Mouse (Mus musculus) erythroblast, embryonic 14.5 days (primary cell): Measurements from ENCODE around the gene BC017158. TPM values are rescaled to one million over a fixed set of nuclear protein-coding genes. Genes with fewer than 3 reads are reported as not detected.
A peak's percentile ranks its signal among the peaks of the same experiment; 100 is the strongest.

ENCODE experiments used
- H3K27me3 ChIP-seq: 2 replicates; pipeline ENCODE4 v1.6.1; 2012; ENCODE audit warnings: inconsistent platforms; ENCODE audit not compliant: control insufficient read depth
- H3K36me3 ChIP-seq: 2 replicates; pipeline ENCODE4 v1.6.1; 2012; ENCODE audit warnings: mild to moderate bottlenecking, inconsistent platforms; ENCODE audit not compliant: control insufficient read depth
- H3K4me1 ChIP-seq: 2 replicates; pipeline ENCODE4 v1.6.1; 2012; ENCODE audit warnings: inconsistent platforms; ENCODE audit not compliant: control insufficient read depth
- H3K4me3 ChIP-seq: replicated peaks from 2 replicates; pipeline ENCODE3; 2012; ENCODE audit warnings: moderate library complexity, mild to moderate bottlenecking, inconsistent platforms
- H3K9me3 ChIP-seq: 2 replicates; pipeline ENCODE4 v1.6.1; 2012; ENCODE audit warnings: low read length, inconsistent platforms, mixed read lengths; ENCODE audit not compliant: control insufficient read depth
- GATA1 ChIP-seq: IDR thresholded peaks from 2 replicates; pipeline ENCODE4 v1.6.1; 2012; ENCODE audit warnings: low read length, inconsistent platforms, mixed read lengths
- TAL1 ChIP-seq: IDR thresholded peaks from 3 replicates; pipeline ENCODE4 v1.6.1; 2012; ENCODE audit warnings: low read length, inconsistent platforms, mixed read lengths
- polyA plus RNA-seq: library from polyadenylated mRNA; stranded (reverse); fragments of >175 nt; gene quantifications from 2 replicates; pipeline ENCODE4 v1.2.3, GENCODE M21; 2012

BC017158 gene
- polyA plus RNA-seq, 1 experiment = 7.3 TPM

- TF ChIP-seq GATA1 = no peak
- no peak for TF ChIP-seq TAL1
- no peak overlapping the region for H3K4me3 ChIP-seq
- H3K36me3 ChIP-seq = peaks cover 60% of the 10 kb centered on the region
Observed at GRCm38 (mm10) chr7:128242331-128242730, 55.6 kb downstream of the BC017158 start.

GRCm38 (mm10) chr7:128240131-128240784 lies 57.7 kb downstream of the BC017158 start:
- Histone ChIP-seq H3K9me3 (no peaks in the 10 kb centered on the region), H3K4me1 (peaks cover 45% of the 10 kb centered on the region), H3K27me3 (no peaks in the 10 kb centered on the region), H3K36me3 (peaks cover 65% of the 10 kb centered on the region), H3K4me3 (no peak overlapping the region)
- TF ChIP-seq GATA1 (no peak), TAL1 (no peak)

More at GRCm38 (mm10) chr7:128242331-128242730, 55.6 kb downstream of the BC017158 start:
- H3K9me3 ChIP-seq = no peaks in the 10 kb centered on the region
- peaks cover 4% of the 10 kb centered on the region for H3K27me3 ChIP-seq
- peaks cover 55% of the 10 kb centered on the region for H3K4me1 ChIP-seq

GRCm38 (mm10) chr7:128238991-128239390 lies 59.0 kb downstream of the BC017158 start:
- Histone ChIP-seq H3K27me3 (no peaks in the 10 kb centered on the region), H3K9me3 (no peaks in the 10 kb centered on the region), H3K4me1 (peaks cover 45% of the 10 kb centered on the region), H3K4me3 (peak overlapping the region; percentile 81), H3K36me3 (peaks cover 52% of the 10 kb centered on the region)
- TF ChIP-seq TAL1 (no peak), GATA1 (no peak)

GRCm38 (mm10) chr7:128237927-128238778 lies 59.8 kb downstream of the BC017158 start, which contains the start of gene 9130023H24Rik:
Gene 9130023H24Rik, minus strand, starts transcription at chr7:128238031.
- Histone ChIP-seq H3K4me3 (peak within 1 kb of the TSS; percentile 81), H3K27me3 (no peaks in the 10 kb centered on the region), H3K4me1 (peaks cover 45% of the 10 kb centered on the region), H3K36me3 (peaks cover 47% of the 10 kb centered on the region), H3K9me3 (no peaks in the 10 kb centered on the region)
- no peak for TF ChIP-seq GATA1
- TF ChIP-seq TAL1 = no peak

- Histone ChIP-seq H3K4me3 (peak overlapping the region; percentile 81), H3K9me3 (no peaks in the 10 kb centered on the region), H3K36me3 (peaks cover 41% of the 10 kb centered on the region), H3K27me3 (no peaks in the 10 kb centered on the region), H3K4me1 (peaks cover 45% of the 10 kb centered on the region)
- no peak for TF ChIP-seq GATA1
- no peak for TF ChIP-seq TAL1
Observed at GRCm38 (mm10) chr7:128237593-128237926, 60.4 kb downstream of the BC017158 start.

- peaks cover 41% of the 10 kb centered on the region for H3K4me1 ChIP-seq
- TF ChIP-seq GATA1 (no peak), TAL1 (no peak)
Observed at GRCm38 (mm10) chr7:128236856-128237592, 60.9 kb downstream of the BC017158 start, which contains the start of gene Armc5. Gene Armc5, plus strand, starts transcription at chr7:128237342.

GRCm38 (mm10) chr7:128236426-128236825 lies 61.5 kb downstream of the BC017158 start:
- Histone ChIP-seq H3K4me3 (peak overlapping the region; percentile 81), H3K9me3 (no peaks in the 10 kb centered on the region), H3K36me3 (peaks cover 29% of the 10 kb centered on the region), H3K27me3 (peaks cover 3% of the 10 kb centered on the region), H3K4me1 (peaks cover 39% of the 10 kb centered on the region)
- TF ChIP-seq GATA1 = no peak
- TF ChIP-seq TAL1 = no peak

More at GRCm38 (mm10) chr7:128236856-128237592, 60.9 kb downstream of the BC017158 start, which contains the start of gene Armc5:
- Histone ChIP-seq H3K4me3 (peak within 1 kb of the TSS; percentile 81), H3K9me3 (no peaks in the 10 kb centered on the region), H3K27me3 (no peaks in the 10 kb centered on the region), H3K36me3 (peaks cover 35% of the 10 kb centered on the region)

GRCm38 (mm10) chr7:128235481-128235880 lies 62.5 kb downstream of the BC017158 start:
- Histone ChIP-seq H3K4me3 (no peak overlapping the region), H3K9me3 (no peaks in the 10 kb centered on the region), H3K27me3 (peaks cover 5% of the 10 kb centered on the region), H3K4me1 (peaks cover 30% of the 10 kb centered on the region), H3K36me3 (peaks cover 20% of the 10 kb centered on the region)
- TF ChIP-seq TAL1 (no peak), GATA1 (no peak)
